Mouse (Mus musculus) forebrain, embryonic 11.5 days (tissue): ENCODE measurements at regions not wholly inside any gene's neighbourhood (a gene's known extent, or its start where the extent isn't known, plus 50 kb on each side); places are given as distances from the start of the nearest gene placed in this dataset.

ENCODE experiments used
- ATAC-seq: fragments of 200-750 bp; cut with Nextera tagmentation; replicated peaks from 2 replicates; pipeline ENCODE4 v1.8.0; 2017; ENCODE audit warnings: moderate TSS enrichment; ENCODE audit not compliant: low FRiP score
- DNase-seq: peaks from one replicate; pipeline ENCODE4 v3.0.0-alpha.2; 2017; ENCODE audit warnings: low spot score
- H3K27ac ChIP-seq: fragments of 300-500 bp; sonication (generic); 2 replicates; pipeline ENCODE4 v1.5.1; 2014; ENCODE audit warnings: low read depth, low read length
- H3K27me3 ChIP-seq: fragments of 300-500 bp; sonication (generic); 2 replicates; pipeline ENCODE4 v1.6.1; 2014; ENCODE audit warnings: mild to moderate bottlenecking, low read length, mixed read lengths; ENCODE audit not compliant: control insufficient read depth, insufficient read depth
- H3K36me3 ChIP-seq: fragments of 300-500 bp; sonication (generic); 2 replicates; pipeline ENCODE4 v1.6.1; 2014; ENCODE audit warnings: mild to moderate bottlenecking, low read length, moderate library complexity, mixed read lengths; ENCODE audit not compliant: control insufficient read depth, insufficient read depth
- H3K4me1 ChIP-seq: fragments of 300-500 bp; sonication (generic); replicated peaks from 2 replicates; pipeline ENCODE4 v1.6.1; 2014; ENCODE audit warnings: low read length, mixed read lengths; ENCODE audit not compliant: control insufficient read depth, insufficient read depth
- H3K4me2 ChIP-seq: fragments of 300-500 bp; sonication (generic); 2 replicates; pipeline ENCODE4 v1.6.1; 2014; ENCODE audit warnings: low read depth, mild to moderate bottlenecking, low read length, moderate library complexity, mixed read lengths; ENCODE audit not compliant: severe bottlenecking
- H3K4me3 ChIP-seq: fragments of 300-500 bp; sonication (generic); 2 replicates; pipeline ENCODE4 v1.5.1; 2014; ENCODE audit warnings: low read depth, low read length
- H3K9ac ChIP-seq: fragments of 300-500 bp; sonication (generic); 2 replicates; pipeline ENCODE4 v1.6.1; 2014; ENCODE audit warnings: low read length
- H3K9me3 ChIP-seq: fragments of 300-500 bp; sonication (generic); 2 replicates; pipeline ENCODE4 v1.6.1; 2016; ENCODE audit warnings: low read length, mixed read lengths; ENCODE audit not compliant: control insufficient read depth
- WGBS: fragments of 180-500 bp; shearing (Covaris S2); extraction: QIAGEN DNeasy Blood & Tissue Kit; methylation state at CpG from one replicate; pipeline ENCODE4 v1.1.7; 2014; 5-methylcytosine and 5-hydroxymethylcytosine counted together

DNA sequence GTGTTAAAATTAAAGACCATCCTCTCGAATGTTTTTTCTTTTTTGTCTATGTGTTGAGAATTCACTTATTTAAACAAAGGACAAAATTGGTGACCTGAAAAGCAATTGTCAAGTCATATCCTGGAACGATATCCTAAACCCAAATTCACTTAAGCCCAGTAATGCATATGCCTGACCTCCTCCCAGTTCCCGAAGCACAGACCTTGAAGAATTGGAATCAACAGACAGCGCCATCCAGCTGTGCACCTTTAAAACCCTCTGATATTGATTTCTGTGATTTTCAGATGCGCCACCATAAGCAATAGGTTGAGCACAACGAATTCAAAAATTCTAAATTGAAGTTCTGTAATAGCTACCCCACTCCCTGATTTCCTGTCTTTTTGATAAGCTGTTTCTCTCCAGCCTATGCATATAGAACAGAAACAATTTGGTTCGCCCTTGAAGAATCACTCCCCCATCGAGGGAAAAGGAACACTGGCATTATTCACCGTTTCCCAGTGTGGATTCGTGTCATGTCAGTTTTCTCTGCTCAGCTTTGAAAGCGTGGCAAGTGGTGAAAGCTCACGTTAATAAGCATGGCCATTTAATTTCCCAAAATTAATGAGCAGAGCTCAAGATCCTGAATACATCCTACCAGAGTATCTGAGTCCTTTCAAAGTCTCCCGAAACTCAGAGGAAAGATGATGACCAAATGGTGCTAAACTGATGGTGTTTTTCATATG lies 682.1 kb downstream of the Utrn start:
- Histone ChIP-seq H3K27ac (no peak overlapping the region), H3K9ac (no peak overlapping the region), H3K4me1 (no peaks in the 10 kb centered on the region), H3K36me3 (no peaks in the 10 kb centered on the region), H3K9me3 (no peaks in the 10 kb centered on the region), H3K4me2 (no peak overlapping the region), H3K4me3 (no peak overlapping the region), H3K27me3 (no peaks in the 10 kb centered on the region)
- 70% methylated on average over 13 of the region's 13 CpGs for WGBS
- DNase-seq (no peak), ATAC-seq (no peak)

DNA sequence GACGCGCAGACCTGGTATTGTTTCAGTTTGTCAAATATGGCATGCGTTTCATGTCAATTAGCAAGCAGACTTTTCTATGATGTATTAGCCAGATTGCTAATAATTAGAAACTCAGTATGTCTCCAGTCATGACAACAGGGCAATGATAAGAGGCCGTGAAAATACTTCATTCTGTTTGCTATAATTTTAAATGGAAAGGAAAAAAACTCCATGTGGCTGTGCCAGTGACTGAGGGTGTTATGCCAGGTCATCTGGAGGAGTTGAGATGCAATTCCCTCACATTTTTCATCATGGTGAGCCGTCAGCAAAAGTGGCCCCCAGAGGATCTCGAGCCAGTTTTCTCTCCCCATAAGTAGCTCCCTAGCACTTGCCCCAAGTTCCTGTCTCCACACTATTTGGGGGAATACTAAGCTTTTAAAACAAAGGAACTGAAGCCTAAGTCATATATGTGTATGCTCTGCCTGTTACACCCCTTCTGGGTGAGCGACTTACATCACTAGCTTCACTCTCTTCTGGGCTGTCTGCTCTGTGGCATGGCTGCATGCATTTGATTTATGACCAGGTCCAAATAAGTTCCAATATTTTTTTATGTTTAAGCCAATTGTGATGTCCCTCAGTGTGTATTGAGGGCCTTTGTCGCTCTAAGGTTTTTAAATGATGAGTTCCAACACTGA lies 681.4 kb downstream of the Utrn start:
- H3K4me2 ChIP-seq: no peak overlapping the region
- H3K4me1 ChIP-seq: no peaks in the 10 kb centered on the region
- DNase-seq (no peak), ATAC-seq (no peak)
- no peaks in the 10 kb centered on the region for H3K9me3 ChIP-seq
- no peak overlapping the region for H3K27ac ChIP-seq
- no peak overlapping the region for H3K9ac ChIP-seq
- no peaks in the 10 kb centered on the region for H3K27me3 ChIP-seq
- no peak overlapping the region for H3K4me3 ChIP-seq
- 83% methylated on average over 8 of the region's 8 CpGs for WGBS
- H3K36me3 ChIP-seq: no peaks in the 10 kb centered on the region

DNA sequence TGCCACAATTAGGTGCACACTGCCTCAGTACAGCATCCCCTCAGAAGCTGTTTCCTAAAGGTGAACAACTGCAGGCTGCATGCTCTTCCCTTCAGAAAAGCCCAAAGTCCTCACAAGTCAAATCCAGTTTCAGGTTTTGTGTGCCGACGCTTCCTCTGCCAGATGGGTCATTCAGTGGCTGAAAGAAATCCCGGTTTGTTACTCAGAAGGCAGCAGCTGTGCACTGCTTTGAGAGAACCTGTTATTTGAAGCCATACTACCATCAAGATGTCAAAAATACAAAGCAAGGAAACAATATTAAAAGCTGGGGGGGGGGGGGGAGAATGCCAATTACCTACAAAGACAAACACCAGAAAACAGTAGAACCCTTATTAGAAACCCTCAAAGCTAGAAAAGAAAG lies 678.7 kb downstream of the Utrn start:
- no peaks in the 10 kb centered on the region for H3K4me1 ChIP-seq
- H3K4me2 ChIP-seq: no peak overlapping the region
- no peak overlapping the region for H3K9ac ChIP-seq
- no peak overlapping the region for H3K27ac ChIP-seq
- WGBS: 28% methylated on average over 3 of the region's 3 CpGs
- no peaks in the 10 kb centered on the region for H3K36me3 ChIP-seq
- no peaks in the 10 kb centered on the region for H3K27me3 ChIP-seq
- ATAC-seq (0 out of 2 replicates have a peak, but pooled peaks have one; percentile 16), DNase-seq (no peak)
- H3K9me3 ChIP-seq: no peaks in the 10 kb centered on the region
- no peak overlapping the region for H3K4me3 ChIP-seq

DNA sequence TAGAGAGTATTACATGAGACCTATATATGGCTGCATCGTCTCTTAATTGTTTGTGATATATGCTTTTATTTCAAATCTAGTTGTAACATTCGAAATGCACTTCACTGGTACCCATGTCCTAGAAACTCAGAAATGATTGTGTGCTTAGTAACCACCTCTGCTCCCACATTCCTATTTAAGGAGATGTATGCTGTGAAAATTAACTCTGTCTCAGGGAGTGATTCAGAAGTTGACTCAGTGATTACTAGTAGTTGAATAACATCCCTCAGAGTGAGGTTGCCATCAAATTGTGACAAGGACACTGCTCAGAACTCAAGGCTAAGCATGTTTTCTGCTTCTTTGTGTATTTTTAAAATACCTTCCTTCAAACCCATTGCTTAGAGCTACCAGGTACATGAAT lies 661.9 kb downstream of the Utrn start:
- H3K27me3 ChIP-seq: no peaks in the 10 kb centered on the region
- H3K4me1 ChIP-seq: no peaks in the 10 kb centered on the region
- no peaks in the 10 kb centered on the region for H3K9me3 ChIP-seq
- no peak overlapping the region for H3K4me3 ChIP-seq
- H3K4me2 ChIP-seq: no peak overlapping the region
- H3K27ac ChIP-seq: no peak overlapping the region
- DNase-seq (no peak), ATAC-seq (no peak)
- WGBS: 92% methylated on average over 2 of the region's 2 CpGs
- no peak overlapping the region for H3K9ac ChIP-seq
- H3K36me3 ChIP-seq: no peaks in the 10 kb centered on the region

DNA sequence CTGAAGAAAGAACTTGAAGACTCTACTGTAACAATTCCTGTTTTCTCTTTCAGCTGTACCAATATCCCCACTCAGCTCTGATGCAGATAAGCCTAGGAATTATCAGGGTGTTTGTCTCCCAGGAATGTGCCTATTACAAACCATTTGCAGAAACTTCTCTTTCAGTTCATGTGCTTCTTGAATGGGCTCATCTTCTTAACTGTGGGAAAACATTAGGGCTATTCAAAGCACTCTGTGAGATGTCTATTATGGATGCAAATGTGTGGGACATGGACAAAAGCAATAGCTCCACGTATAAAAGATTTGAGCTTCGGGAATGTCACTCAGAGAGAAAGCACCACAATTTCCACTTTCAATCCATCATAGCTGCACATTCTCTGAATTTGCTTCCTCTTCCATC lies 659.0 kb downstream of the Utrn start:
- ATAC-seq (no peak), DNase-seq (no peak)
- Histone ChIP-seq H3K36me3 (no peaks in the 10 kb centered on the region), H3K27me3 (no peaks in the 10 kb centered on the region), H3K4me3 (no peak overlapping the region), H3K27ac (no peak overlapping the region), H3K4me1 (no peaks in the 10 kb centered on the region), H3K9me3 (no peaks in the 10 kb centered on the region), H3K9ac (no peak overlapping the region), H3K4me2 (no peak overlapping the region)
- 62% methylated on average over 2 of the region's 2 CpGs for WGBS

DNA sequence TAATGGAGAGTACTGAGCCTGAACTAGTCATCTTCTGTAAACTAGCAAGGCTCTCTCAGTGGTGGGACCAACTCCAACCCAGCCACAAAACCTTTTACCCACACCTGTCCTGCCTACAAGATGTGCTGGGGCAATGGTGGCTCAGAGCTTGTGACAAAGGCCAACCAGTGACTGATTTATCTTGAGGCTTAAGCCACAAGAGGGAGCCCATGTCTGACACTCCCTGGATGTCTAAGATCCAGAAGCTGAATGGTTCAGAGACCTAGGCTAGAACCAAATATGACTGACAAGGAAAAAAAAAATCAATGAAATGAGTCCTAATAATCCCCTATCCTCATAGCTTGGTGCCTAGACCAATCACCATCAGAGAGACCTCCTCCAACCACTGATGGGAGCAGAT lies 650.3 kb downstream of the Utrn start:
- H3K9ac ChIP-seq: no peak overlapping the region
- no peak overlapping the region for H3K4me3 ChIP-seq
- no peak overlapping the region for H3K4me2 ChIP-seq
- ATAC-seq (no peak), DNase-seq (no peak)
- H3K4me1 ChIP-seq: no peaks in the 10 kb centered on the region
- no peaks in the 10 kb centered on the region for H3K36me3 ChIP-seq
- H3K27ac ChIP-seq: no peak overlapping the region
- no peaks in the 10 kb centered on the region for H3K9me3 ChIP-seq
- H3K27me3 ChIP-seq: no peaks in the 10 kb centered on the region

DNA sequence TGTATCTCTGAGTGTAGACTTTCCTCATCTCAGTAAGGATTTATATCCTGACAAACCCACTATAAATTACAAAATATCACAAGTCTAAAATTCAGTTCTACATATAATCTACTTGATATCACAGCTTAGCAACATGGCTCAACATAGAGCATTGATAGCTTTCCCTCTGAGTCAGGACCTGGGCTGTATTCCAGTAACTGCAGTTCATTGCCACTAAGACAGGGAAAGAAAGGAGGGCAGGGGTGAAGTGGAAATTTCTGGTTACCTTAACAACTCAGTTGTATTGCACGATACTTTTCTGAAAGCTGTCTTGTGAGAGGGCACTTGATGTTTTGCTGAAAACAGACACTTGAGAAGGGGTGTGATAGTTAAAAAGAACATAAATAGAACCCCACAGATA lies 635.0 kb downstream of the Utrn start:
- WGBS: 80% methylated on average over 1 of the region's 1 CpGs
- Histone ChIP-seq H3K4me2 (no peak overlapping the region), H3K27me3 (no peaks in the 10 kb centered on the region), H3K27ac (no peak overlapping the region), H3K9me3 (no peaks in the 10 kb centered on the region), H3K4me3 (no peak overlapping the region), H3K36me3 (no peaks in the 10 kb centered on the region), H3K9ac (no peak overlapping the region), H3K4me1 (no peaks in the 10 kb centered on the region)
- ATAC-seq (no peak), DNase-seq (no peak)

DNA sequence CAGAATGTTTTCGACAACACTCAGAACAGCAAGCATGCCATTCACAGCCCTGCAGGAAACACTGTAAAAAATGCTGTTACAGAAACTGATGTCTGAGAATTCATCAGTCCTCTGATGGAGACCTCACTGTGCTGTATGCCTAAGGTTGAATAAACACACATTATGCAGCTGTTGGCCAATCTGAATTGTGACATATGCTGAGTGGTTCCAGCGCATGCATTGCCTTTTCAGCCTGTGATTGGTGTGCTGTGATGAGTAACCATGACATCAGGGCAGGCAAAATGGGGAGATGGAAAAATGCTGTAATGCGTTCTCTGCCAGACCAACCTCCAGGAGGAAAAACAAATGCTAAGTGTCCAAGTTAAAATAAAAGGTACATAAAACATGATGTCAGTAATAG lies 620.3 kb downstream of the Utrn start:
- H3K36me3 ChIP-seq: no peaks in the 10 kb centered on the region
- no peak overlapping the region for H3K9ac ChIP-seq
- no peaks in the 10 kb centered on the region for H3K4me1 ChIP-seq
- no peak overlapping the region for H3K27ac ChIP-seq
- ATAC-seq (no peak), DNase-seq (no peak)
- no peaks in the 10 kb centered on the region for H3K27me3 ChIP-seq
- no peaks in the 10 kb centered on the region for H3K9me3 ChIP-seq
- 91% methylated on average over 3 of the region's 3 CpGs for WGBS
- no peak overlapping the region for H3K4me2 ChIP-seq
- H3K4me3 ChIP-seq: no peak overlapping the region

DNA sequence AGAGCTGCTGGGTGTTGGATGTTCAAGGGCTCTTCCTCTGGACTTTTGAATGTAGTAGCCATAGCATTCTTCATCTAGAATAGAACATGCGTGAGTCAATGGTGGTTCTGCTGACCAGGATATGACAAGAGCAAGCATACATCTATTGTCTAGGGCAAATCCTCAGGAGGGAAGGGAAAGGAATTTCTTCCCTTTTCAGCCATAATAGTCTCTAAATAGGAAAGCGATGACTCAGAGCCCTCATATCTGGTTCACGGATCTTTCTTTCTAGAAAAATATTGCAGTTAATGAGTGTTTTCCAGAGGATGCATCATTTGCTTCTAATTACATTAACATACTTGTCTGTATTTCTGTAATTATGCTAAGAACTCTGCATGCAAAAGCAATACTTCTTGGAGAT lies 615.9 kb downstream of the Utrn start:
- H3K27me3 ChIP-seq: no peaks in the 10 kb centered on the region
- 88% methylated on average over 3 of the region's 3 CpGs for WGBS
- H3K36me3 ChIP-seq: no peaks in the 10 kb centered on the region
- no peak overlapping the region for H3K9ac ChIP-seq
- no peak overlapping the region for H3K27ac ChIP-seq
- no peak overlapping the region for H3K4me3 ChIP-seq
- H3K4me1 ChIP-seq: no peaks in the 10 kb centered on the region
- no peak overlapping the region for H3K4me2 ChIP-seq
- H3K9me3 ChIP-seq: no peaks in the 10 kb centered on the region
- no peak for ATAC-seq
- no peak for DNase-seq
